Mouse (Mus musculus): ENCODE results near the gene Tas2r119. TPM values are rescaled to one million over a fixed set of nuclear protein-coding genes. Genes with fewer than 3 reads are reported as not detected.

Tas2r119 gene
- not detected in 2 replicates for polyA plus RNA-seq (2014; fragmentation: Nextera tagmentation; extraction: Ambion mirVana)

DNA sequence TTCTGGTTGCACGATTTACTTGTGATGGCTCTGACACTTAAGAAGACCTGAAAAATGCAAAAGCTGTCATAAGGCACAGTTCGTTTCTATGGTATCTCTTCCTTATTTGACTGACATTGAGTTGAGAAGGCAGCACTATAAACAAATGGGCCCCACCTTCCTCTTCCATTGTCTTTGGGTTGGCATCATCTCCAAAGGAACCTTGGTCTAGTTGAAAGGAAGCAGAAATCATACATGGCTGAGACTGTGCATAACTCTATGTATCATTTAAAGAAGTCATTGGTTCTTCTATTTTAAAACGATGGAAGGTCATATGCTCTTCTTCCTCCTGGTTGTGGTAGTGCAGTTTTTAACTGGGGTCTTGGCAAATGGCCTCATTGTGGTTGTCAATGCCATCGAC lies at the start of gene Tas2r119:
Tas2r119 (plus strand) TSS at position 301 of the 400 bp plus-strand sequence.
- no peak within 1 kb of the TSS for H3K27ac ChIP-seq (ENCODE audit: low read length)
- 81% methylated on average over 4 of the region's 4 CpGs for WGBS
- no peak within 1 kb of the TSS for H3K9ac ChIP-seq (replicated peaks; ENCODE audit: low read depth, low read length)
- H3K4me3 ChIP-seq (ENCODE audit: low read depth, low read length), result no peak within 1 kb of the TSS
- H3K9me3 ChIP-seq (ENCODE audit: control insufficient read depth, low read depth, low read length), result no peaks in the 10 kb centered on the region
- H3K4me1 ChIP-seq (ENCODE audit: control insufficient read depth, insufficient read depth, low read length), result no peaks in the 10 kb centered on the region
- H3K27me3 ChIP-seq (ENCODE audit: control insufficient read depth, insufficient read depth, low read length), result no peaks in the 10 kb centered on the region
- no peaks in the 10 kb centered on the region for H3K36me3 ChIP-seq (ENCODE audit: control insufficient read depth, insufficient read depth, low read length)
- H3K4me2 ChIP-seq (replicated peaks; ENCODE audit: low read depth, low read length), result no peak within 1 kb of the TSS
- ATAC-seq (ENCODE audit: insufficient number of reproducible peaks, insufficient read depth, low FRiP score, low read depth), result no peak

DNA sequence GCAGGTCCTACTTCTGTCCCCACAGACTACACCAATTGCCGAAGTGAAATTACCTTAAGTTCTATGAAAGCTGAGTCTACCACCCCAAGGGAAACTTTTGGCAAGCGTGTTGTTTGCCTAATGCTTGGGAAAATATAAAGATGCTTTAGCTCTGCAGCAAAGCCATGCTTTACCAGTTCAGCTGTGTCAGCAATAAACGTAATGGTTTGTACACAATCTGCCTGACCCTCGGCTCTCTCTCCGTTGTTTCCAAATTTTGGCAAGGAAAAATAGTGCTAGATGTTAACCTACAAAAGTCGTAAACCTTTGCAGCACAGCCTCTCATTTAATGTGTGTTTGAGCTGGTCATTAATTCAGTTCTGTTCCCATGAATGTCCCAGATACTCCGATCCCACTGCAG lies 44.8 kb upstream of the Tas2r119 start:
- Histone ChIP-seq H3K27ac (ENCODE audit: low read length) (no peak overlapping the region), H3K27me3 (ENCODE audit: control insufficient read depth, insufficient read depth, low read length) (no peaks in the 10 kb centered on the region), H3K4me2 (replicated peaks; ENCODE audit: low read depth, low read length) (no peak overlapping the region), H3K9me3 (ENCODE audit: control insufficient read depth, low read depth, low read length) (no peaks in the 10 kb centered on the region), H3K4me3 (ENCODE audit: low read depth, low read length) (no peak overlapping the region), H3K9ac (replicated peaks; ENCODE audit: low read depth, low read length) (no peak overlapping the region), H3K4me1 (ENCODE audit: control insufficient read depth, insufficient read depth, low read length) (0 out of 2 replicates have a peak, but pooled peaks cover 3% of the 10 kb centered on the region), H3K36me3 (ENCODE audit: control insufficient read depth, insufficient read depth, low read length) (no peaks in the 10 kb centered on the region)
- WGBS, result 77% methylated on average over 7 of the region's 7 CpGs
- ATAC-seq (ENCODE audit: insufficient number of reproducible peaks, insufficient read depth, low FRiP score, low read depth), result no peak

DNA sequence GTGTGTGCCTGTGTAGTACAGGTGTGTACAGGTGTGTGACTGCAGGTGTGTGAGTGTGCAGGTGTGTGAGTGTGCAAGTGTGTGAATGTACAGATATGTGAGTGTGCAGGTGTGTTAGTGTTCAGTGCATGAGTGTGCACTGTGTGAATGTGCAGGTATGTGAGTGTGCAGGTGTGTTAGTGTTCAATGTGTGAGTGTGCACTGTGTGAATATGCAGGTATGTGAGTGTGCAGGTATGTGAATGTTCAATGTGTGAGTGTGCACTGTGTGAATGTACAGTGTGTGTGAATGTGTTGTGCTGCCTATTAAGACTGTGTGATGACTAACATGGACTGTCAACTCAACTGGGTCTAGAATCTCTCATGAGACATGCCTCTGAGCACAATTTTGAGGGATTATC lies 35.4 kb upstream of the Tas2r119 start:
- Histone ChIP-seq H3K4me3 (ENCODE audit: low read depth, low read length) (no peak overlapping the region), H3K27ac (ENCODE audit: low read length) (no peak overlapping the region), H3K27me3 (ENCODE audit: control insufficient read depth, insufficient read depth, low read length) (no peaks in the 10 kb centered on the region), H3K4me2 (replicated peaks; ENCODE audit: low read depth, low read length) (no peak overlapping the region), H3K4me1 (ENCODE audit: control insufficient read depth, insufficient read depth, low read length) (no peaks in the 10 kb centered on the region), H3K9ac (replicated peaks; ENCODE audit: low read depth, low read length) (no peak overlapping the region), H3K9me3 (ENCODE audit: control insufficient read depth, low read depth, low read length) (no peaks in the 10 kb centered on the region), H3K36me3 (ENCODE audit: control insufficient read depth, insufficient read depth, low read length) (no peaks in the 10 kb centered on the region)
- no peak for ATAC-seq (ENCODE audit: insufficient number of reproducible peaks, insufficient read depth, low FRiP score, low read depth)

DNA sequence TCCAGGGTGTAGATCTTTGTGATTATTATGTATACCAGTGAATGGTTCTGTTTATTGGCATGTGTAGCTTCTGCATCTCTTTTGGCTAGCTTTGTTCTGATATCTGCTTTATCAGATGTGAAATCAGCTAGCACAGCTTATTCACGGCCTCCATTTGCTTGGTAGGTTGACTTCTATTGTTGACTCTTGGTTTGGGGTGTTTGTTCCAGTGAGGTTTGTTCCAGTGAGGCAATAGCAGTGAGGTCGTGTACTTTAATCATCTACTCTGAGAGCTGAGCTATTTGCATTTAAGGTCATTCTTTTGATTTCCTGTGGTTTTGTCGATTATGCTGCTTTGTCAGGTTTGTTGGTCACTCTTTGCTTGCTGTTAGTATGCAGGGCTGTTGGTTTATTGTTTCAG lies 32.8 kb upstream of the Tas2r119 start:
- no peaks in the 10 kb centered on the region for H3K9me3 ChIP-seq (ENCODE audit: control insufficient read depth, low read depth, low read length)
- no peak overlapping the region for H3K4me2 ChIP-seq (replicated peaks; ENCODE audit: low read depth, low read length)
- ATAC-seq (ENCODE audit: insufficient number of reproducible peaks, insufficient read depth, low FRiP score, low read depth), result no peak
- H3K36me3 ChIP-seq (ENCODE audit: control insufficient read depth, insufficient read depth, low read length), result no peaks in the 10 kb centered on the region
- no peak overlapping the region for H3K9ac ChIP-seq (replicated peaks; ENCODE audit: low read depth, low read length)
- no peak overlapping the region for H3K4me3 ChIP-seq (ENCODE audit: low read depth, low read length)
- H3K4me1 ChIP-seq (ENCODE audit: control insufficient read depth, insufficient read depth, low read length), result no peaks in the 10 kb centered on the region
- 54% methylated on average over 3 of the region's 3 CpGs for WGBS
- no peaks in the 10 kb centered on the region for H3K27me3 ChIP-seq (ENCODE audit: control insufficient read depth, insufficient read depth, low read length)
- H3K27ac ChIP-seq (ENCODE audit: low read length), result no peak overlapping the region

DNA sequence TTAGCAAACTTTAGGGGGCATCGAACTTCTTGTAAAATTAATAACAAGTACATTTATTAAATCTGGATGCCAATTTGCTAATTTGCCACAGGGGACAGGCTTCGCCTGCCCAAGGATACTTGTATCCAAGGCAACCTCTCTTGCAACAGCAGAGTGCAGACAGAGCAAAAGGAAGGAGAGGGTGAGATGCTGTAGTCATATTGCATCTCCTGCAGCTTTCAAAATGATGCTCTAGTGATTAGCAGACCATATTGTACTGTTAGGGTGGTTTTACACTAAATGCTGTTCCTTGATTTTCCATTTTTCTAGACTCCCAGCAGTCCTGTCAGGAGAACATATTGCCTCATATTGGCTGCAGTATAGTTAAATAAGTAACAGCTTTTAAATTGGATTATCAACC lies 23.7 kb upstream of the Tas2r119 start:
- 93% methylated on average over 2 of the region's 2 CpGs for WGBS
- Histone ChIP-seq H3K9me3 (ENCODE audit: control insufficient read depth, low read depth, low read length) (no peaks in the 10 kb centered on the region), H3K4me2 (replicated peaks; ENCODE audit: low read depth, low read length) (no peak overlapping the region), H3K36me3 (ENCODE audit: control insufficient read depth, insufficient read depth, low read length) (no peaks in the 10 kb centered on the region), H3K4me3 (ENCODE audit: low read depth, low read length) (no peak overlapping the region), H3K27ac (ENCODE audit: low read length) (no peak overlapping the region), H3K4me1 (ENCODE audit: control insufficient read depth, insufficient read depth, low read length) (no peaks in the 10 kb centered on the region), H3K9ac (replicated peaks; ENCODE audit: low read depth, low read length) (no peak overlapping the region), H3K27me3 (ENCODE audit: control insufficient read depth, insufficient read depth, low read length) (no peaks in the 10 kb centered on the region)
- no peak for ATAC-seq (ENCODE audit: insufficient number of reproducible peaks, insufficient read depth, low FRiP score, low read depth)

DNA sequence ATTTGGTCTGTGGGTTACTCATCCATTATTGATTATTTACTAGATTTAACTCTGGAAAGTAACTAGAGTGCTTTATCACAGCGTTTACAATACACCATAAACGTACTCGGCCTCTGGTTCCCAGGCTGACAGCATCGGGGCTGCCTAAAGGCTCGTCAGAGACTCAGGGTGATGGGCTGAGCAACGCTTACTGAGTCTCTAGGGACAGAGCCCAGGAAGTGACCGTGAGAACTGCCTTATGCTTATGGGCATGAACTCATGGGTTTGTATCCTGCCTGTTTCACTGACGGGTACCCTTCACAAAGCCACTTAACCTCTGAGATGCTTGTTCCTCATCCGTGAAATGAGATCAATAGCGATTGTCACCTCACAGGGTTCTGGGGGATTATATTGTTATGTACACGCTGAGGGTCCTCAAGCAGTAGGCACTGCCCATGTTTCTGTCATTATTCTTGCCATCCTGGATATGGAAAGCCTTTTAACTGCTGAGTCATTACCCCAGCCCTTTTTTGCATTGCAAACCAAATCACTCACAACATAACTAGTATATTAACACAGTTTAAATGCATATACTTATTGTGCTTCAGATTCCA lies 23.1 kb upstream of the Tas2r119 start:
- H3K4me3 ChIP-seq (ENCODE audit: low read depth, low read length), result no peak overlapping the region
- H3K9ac ChIP-seq (replicated peaks; ENCODE audit: low read depth, low read length), result no peak overlapping the region
- no peaks in the 10 kb centered on the region for H3K27me3 ChIP-seq (ENCODE audit: control insufficient read depth, insufficient read depth, low read length)
- no peak overlapping the region for H3K27ac ChIP-seq (ENCODE audit: low read length)
- ATAC-seq (ENCODE audit: insufficient number of reproducible peaks, insufficient read depth, low FRiP score, low read depth), result no peak
- H3K36me3 ChIP-seq (ENCODE audit: control insufficient read depth, insufficient read depth, low read length), result no peaks in the 10 kb centered on the region
- H3K4me1 ChIP-seq (ENCODE audit: control insufficient read depth, insufficient read depth, low read length), result no peaks in the 10 kb centered on the region
- no peak overlapping the region for H3K4me2 ChIP-seq (replicated peaks; ENCODE audit: low read depth, low read length)
- no peaks in the 10 kb centered on the region for H3K9me3 ChIP-seq (ENCODE audit: control insufficient read depth, low read depth, low read length)
- 61% methylated on average over 11 of the region's 11 CpGs for WGBS

DNA sequence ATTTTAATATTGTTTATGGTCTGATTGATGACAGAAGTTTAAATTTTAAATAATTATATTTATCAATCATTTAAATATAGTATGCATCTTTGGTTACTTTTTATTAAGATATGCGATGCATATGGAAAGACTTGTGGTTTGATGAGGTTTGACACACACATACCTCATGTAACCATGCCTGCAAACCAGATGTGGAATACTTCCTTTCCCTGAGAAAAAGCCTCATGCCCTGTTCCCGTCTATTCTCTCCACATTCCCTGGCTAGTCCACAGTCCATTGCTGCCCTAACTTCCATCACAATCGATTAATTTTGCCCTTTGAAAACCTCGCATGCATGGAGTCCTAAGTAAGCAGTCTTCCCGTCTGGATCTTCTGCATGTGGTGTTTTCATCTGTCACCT lies 21.0 kb upstream of the Tas2r119 start:
- no peaks in the 10 kb centered on the region for H3K9me3 ChIP-seq (ENCODE audit: control insufficient read depth, low read depth, low read length)
- H3K36me3 ChIP-seq (ENCODE audit: control insufficient read depth, insufficient read depth, low read length), result no peaks in the 10 kb centered on the region
- WGBS, result 75% methylated on average over 5 of the region's 5 CpGs
- H3K4me3 ChIP-seq (ENCODE audit: low read depth, low read length), result no peak overlapping the region
- no peak overlapping the region for H3K4me2 ChIP-seq (replicated peaks; ENCODE audit: low read depth, low read length)
- no peaks in the 10 kb centered on the region for H3K27me3 ChIP-seq (ENCODE audit: control insufficient read depth, insufficient read depth, low read length)
- H3K27ac ChIP-seq (ENCODE audit: low read length), result no peak overlapping the region
- no peaks in the 10 kb centered on the region for H3K4me1 ChIP-seq (ENCODE audit: control insufficient read depth, insufficient read depth, low read length)
- ATAC-seq (ENCODE audit: insufficient number of reproducible peaks, insufficient read depth, low FRiP score, low read depth), result no peak
- H3K9ac ChIP-seq (replicated peaks; ENCODE audit: low read depth, low read length), result no peak overlapping the region

DNA sequence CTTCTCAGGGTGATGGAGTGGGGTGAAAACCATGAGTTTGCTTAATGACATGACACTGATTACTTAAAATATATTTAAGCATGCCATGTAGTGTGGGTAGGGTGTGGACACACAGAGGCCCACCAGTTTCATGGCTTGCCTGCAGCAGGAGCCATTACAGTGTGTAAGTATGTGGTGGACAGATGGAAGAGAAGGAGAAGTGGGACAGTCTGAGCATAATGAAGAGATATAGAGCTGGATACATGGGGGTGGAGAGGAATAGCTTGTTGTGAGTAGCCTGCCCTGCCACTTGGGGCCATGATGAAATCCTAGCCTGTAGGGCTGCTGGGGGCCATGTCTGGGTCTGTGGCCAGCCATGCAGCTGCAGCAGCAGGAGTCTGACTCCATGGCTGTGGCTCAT lies 16.8 kb upstream of the Tas2r119 start:
- Histone ChIP-seq H3K9ac (replicated peaks; ENCODE audit: low read depth, low read length) (no peak overlapping the region), H3K4me3 (ENCODE audit: low read depth, low read length) (no peak overlapping the region), H3K4me2 (replicated peaks; ENCODE audit: low read depth, low read length) (no peak overlapping the region), H3K27me3 (ENCODE audit: control insufficient read depth, insufficient read depth, low read length) (no peaks in the 10 kb centered on the region), H3K27ac (ENCODE audit: low read length) (no peak overlapping the region), H3K9me3 (ENCODE audit: control insufficient read depth, low read depth, low read length) (no peaks in the 10 kb centered on the region), H3K36me3 (ENCODE audit: control insufficient read depth, insufficient read depth, low read length) (no peaks in the 10 kb centered on the region), H3K4me1 (ENCODE audit: control insufficient read depth, insufficient read depth, low read length) (no peaks in the 10 kb centered on the region)
- no peak for ATAC-seq (ENCODE audit: insufficient number of reproducible peaks, insufficient read depth, low FRiP score, low read depth)

DNA sequence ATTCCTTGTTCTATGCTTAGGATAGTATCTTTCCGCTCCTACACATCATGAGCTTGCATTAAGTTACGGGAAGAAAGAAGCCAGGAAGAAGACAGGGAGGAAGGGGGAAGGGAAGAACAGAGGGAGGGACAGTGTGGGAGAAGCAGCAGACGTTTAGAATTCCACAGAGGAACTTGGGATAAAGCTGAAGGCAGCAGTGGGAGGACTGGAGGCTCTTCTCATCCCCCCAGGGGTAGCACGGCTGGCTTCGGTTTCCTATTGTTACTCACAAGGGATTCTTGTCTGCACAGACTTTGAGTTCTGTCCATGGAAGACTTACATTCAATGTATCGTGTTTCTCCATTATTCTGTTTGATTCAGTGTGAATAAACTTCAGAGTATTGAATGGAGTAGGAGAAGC lies 5.3 kb upstream of the Tas2r119 start:
- H3K4me3 ChIP-seq (ENCODE audit: low read depth, low read length), result no peak overlapping the region
- H3K27me3 ChIP-seq (ENCODE audit: control insufficient read depth, insufficient read depth, low read length), result no peaks in the 10 kb centered on the region
- no peak overlapping the region for H3K4me2 ChIP-seq (replicated peaks; ENCODE audit: low read depth, low read length)
- H3K9ac ChIP-seq (replicated peaks; ENCODE audit: low read depth, low read length), result no peak overlapping the region
- H3K27ac ChIP-seq (ENCODE audit: low read length), result no peak overlapping the region
- ATAC-seq (ENCODE audit: insufficient number of reproducible peaks, insufficient read depth, low FRiP score, low read depth), result no peak
- no peaks in the 10 kb centered on the region for H3K36me3 ChIP-seq (ENCODE audit: control insufficient read depth, insufficient read depth, low read length)
- no peaks in the 10 kb centered on the region for H3K9me3 ChIP-seq (ENCODE audit: control insufficient read depth, low read depth, low read length)
- 59% methylated on average over 6 of the region's 6 CpGs for WGBS
- H3K4me1 ChIP-seq (ENCODE audit: control insufficient read depth, insufficient read depth, low read length), result no peaks in the 10 kb centered on the region
